Mouse (Mus musculus) embryo, embryonic 10 days (tissue): ENCODE results near the gene Helb.
A peak's percentile ranks its signal among the peaks of the same experiment; 100 is the strongest.

Experiments used
- DNase-seq: peaks from one replicate; pipeline ENCODE4 v3.0.0-alpha.2; 2015; ENCODE audit warnings: low spot score

Gene Helb

DNA sequence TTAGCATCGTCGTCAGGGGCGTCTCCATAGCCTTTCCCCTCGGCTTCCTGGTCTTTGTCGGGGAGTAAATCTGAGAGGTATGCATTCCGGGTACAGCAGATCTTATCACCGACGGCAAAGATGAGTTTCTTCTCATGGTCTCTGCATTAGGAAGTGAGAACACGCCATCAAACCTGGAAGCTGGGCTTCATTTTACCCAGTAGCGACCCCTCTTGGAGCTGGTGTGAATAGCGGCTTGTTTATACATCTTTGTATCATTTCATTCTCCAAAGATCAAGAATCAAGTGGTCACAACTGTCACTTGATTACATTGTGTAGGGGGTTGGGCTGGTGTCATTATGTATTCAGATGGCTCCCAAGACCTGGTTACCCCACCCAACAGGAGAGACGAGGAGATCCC, 20.2 kb downstream of the Helb start:
- DNase-seq: no peak

- DNase-seq: no peak
Measured at GRCm38 (mm10) chr10:120077850-120078249, 34.9 kb downstream of the Helb start.

DNA sequence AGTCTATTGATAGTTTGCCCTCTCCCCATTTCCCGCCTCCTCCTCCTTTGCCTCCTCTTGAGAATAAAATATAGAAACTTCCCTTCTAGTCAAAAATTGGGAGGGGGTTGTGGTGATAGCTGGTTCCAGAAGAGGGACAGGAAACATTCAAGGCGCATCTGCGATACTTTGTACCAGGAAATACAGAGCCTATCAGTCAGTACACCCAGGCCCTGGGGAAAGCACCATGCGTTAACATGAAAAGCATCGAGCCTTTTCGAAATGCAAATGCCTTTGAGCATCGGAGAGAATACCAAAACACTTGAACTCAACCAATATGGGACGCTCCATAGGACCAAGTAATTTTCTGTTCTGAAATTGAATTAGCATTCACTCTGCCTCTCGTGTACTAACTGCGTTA, 46.5 kb downstream of the Helb start:
- no peak for DNase-seq

- DNase-seq: peak; percentile 74
Measured at GRCm38 (mm10) chr10:120064424-120064823, 48.4 kb downstream of the Helb start.

DNA sequence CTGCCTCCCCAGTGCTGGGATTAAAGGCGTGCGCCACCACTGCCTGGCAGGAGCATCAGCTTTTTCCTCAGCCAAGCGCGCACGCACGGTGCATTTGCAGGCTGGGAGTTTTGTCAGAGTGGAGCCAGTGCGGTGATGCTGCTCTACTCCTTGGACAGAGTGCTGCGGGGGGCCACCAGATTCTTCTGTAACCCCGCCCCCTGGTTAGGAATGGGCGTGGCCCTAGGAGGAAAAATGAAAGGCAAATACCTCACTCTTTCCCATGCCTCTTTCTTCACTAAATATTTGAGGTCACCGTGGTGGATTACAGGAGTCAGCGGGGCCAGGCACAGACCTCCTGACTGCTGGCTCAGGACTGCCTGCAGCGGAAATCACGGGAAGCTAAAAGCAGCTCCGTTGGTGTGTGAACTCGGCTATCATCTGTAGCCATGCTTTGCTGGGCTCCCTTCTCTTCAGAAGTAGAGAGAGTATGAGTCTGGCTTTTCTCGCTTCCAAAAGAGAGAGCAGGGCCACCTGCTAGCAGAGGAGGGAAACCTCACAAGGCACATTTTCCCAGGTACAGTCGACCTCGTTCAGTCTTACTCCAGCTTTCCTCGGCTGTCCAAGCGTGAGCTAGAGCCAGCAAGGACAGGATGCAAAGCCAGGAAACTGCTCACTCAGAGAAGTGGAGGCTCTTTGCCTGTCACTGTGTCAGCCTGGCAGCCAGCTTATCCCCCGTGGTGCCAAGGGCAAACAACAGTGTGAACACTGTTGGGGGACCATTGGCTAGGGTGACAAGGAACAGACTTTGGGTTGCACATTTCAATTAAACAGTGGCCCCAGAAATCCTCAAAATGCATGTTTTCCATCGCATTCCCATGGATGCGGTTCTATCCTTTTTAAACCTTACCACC, 51.3 kb downstream of the Helb start:
- DNase-seq: no peak

DNA sequence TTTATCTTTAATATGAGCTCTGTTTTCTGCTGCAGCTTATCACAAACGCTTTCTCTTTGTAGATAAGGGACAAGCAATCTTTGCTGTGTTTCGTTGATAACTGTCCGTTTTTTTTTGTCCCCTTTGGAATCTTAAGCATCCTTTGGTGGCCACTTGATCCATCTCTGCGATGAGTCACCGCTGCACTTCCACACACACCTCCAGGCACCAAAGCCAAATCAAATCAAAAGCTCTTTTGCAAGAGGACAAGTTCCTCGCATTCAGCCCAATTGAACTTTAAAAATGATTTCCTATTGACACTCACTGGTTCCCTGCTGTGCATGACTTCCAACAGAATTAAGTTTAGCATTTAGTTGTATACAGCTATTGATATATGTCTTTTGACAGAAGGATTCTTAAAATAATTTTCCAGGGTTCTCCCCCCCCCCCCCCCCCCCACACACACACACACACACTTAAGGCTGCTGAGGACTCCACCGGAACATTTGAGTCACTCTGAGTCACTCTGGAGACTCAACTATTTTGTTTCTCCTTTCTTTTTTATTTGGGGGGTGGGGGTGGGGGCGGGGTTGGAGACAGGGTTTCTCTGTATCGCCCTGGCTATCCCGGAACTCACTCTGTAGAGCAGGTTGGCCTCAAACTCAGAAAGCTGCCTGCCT, 52.1 kb downstream of the Helb start:
- DNase-seq: no peak

DNA sequence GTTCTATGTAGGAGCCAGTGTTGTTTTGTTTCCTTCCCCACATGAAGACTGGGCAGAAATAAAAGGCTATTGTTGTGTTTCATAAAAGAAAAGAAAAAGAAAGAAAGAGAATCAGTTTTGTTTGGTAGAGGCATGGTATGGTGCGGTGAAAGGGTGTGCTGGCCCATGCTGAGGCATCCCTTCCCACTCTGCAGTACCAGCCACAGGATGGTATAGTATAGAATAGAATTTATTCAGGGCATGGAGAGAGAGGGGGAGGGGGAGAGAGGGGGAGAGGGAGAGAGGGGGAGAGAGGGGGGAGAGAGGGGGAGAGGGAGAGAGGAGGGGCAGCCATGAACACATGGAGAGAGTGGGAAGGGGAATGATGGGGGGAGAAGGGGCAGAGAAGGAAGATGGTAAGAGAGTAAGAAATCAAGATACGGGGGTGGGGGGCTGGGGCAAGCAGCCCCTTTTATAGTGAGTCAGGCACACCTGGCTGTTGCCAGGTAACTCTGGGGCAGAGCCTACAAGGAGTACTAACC, 68.0 kb downstream of the Helb start:
- no peak for DNase-seq

- DNase-seq: no peak
Measured at GRCm38 (mm10) chr10:120044237-120044636, 68.5 kb downstream of the Helb start.

GRCm38 (mm10) chr10:120038194-120038593, 74.6 kb downstream of the Helb start:
- DNase-seq: no peak

DNA sequence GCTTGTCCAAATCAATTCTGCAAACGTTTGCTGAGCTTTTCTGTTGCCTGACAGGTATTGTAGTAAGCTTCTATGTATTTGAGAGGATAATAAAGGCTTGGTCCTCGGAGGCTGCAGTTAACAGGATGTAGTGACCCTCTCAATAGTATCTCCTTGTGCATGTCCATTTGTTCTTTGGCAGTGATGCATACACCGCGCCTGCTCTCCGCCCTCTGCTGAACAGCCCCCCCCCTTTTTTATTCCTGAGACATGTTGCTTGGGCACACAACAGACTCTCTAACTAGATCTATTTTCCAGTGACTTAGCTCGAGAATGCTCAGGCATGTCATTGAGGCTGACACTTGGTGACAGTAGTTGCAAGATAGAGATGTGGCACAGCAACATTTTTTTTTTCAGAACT, 77.0 kb downstream of the Helb start:
- no peak for DNase-seq

DNA sequence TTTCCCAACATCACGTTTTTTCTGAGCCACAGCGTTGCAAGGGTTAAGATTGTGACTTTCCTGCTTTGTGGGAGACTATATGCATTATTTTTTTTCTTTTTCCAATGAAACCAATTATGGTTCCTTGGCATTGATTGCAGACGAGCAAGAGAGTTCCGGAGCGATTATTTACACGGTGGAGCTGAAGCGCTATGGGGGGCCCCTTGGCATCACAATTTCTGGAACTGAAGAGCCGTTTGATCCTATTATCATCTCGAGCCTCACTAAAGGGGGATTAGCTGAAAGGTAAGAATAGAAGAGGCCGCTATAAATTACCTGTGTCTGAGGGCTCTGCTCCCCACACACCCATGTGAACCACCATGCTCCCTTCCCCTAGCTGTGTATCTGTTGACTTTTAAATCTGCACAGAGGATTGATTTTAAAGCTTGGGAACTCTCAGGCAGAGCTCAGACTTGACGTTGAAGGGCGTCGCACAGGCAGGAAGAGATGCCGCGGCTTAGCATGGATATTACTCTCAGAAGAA, 77.5 kb downstream of the Helb start:
- no peak for DNase-seq

GRCm38 (mm10) chr10:120033866-120034265, 78.9 kb downstream of the Helb start:
- no peak for DNase-seq
